Mouse (Mus musculus) large intestine, adult 2 months (tissue): ENCODE measurements around the gene Zfp493. TPM values are rescaled to one million over a fixed set of nuclear protein-coding genes. Genes with fewer than 3 reads are reported as not detected.

Experiments
- polyA plus RNA-seq: library from polyadenylated mRNA; depleted of rRNA; stranded (reverse); fragments of >200 nt; gene quantifications from 2 replicates; pipeline ENCODE4 v1.2.3, GENCODE M21; 2012; rRNA removed

Zfp493 gene
- polyA plus RNA-seq, 1 experiment, result 0.62 TPM

Other genes starting within 250 kb of the Zfp493 start
- gene Zfp748, start 225.9 kb upstream of the Zfp493 start, polyA plus RNA-seq, result 0.99 and 2.7 TPM in 2 replicates
- 0.38 and 0.58 TPM in 2 replicates for gene Zfp729b, start 170.0 kb upstream of the Zfp493 start, polyA plus RNA-seq
- 0.18 TPM in 1 of 2 replicates, not detected in the other for gene Gm49345, start 141.9 kb upstream of the Zfp493 start, polyA plus RNA-seq
- gene Zfp729a, start 141.9 kb upstream of the Zfp493 start, polyA plus RNA-seq, result 0.75 and 1.3 TPM in 2 replicates
- 1.7 and 5.0 TPM in 2 replicates for gene Zfp738, start 92.6 kb upstream of the Zfp493 start, polyA plus RNA-seq
- gene Zfp65, start 50.5 kb upstream of the Zfp493 start, polyA plus RNA-seq, result 0.58 and 1.1 TPM in 2 replicates
- gene Zfp85, start 24.5 kb upstream of the Zfp493 start, polyA plus RNA-seq, result 0.43 and 0.52 TPM in 2 replicates
- 0.51 and 0.60 TPM in 2 replicates for gene Zfp273, start 34.0 kb downstream of the Zfp493 start, polyA plus RNA-seq
- gene Gm10037, start 51.4 kb downstream of the Zfp493 start, polyA plus RNA-seq, result 0.47 TPM in 1 of 2 replicates, not detected in the other
- gene BC048507, start 83.6 kb downstream of the Zfp493 start, polyA plus RNA-seq, result not detected in 2 replicates